Mouse (Mus musculus) liver, embryonic 11.5 days (tissue): ENCODE measurements around the gene Rab11fip5. TPM values are rescaled to one million over a fixed set of nuclear protein-coding genes. Genes with fewer than 3 reads are reported as not detected.

Experiments
- ATAC-seq: fragments of 200-750 bp; cut with Nextera tagmentation; replicated peaks from 2 replicates; pipeline ENCODE4 v1.8.0; 2017; ENCODE audit warnings: moderate number of reproducible peaks, mild to moderate bottlenecking, moderate TSS enrichment, moderate library complexity; ENCODE audit not compliant: low FRiP score
- DNase-seq: peaks from one replicate; pipeline ENCODE4 v3.0.0-alpha.2; 2017; ENCODE audit warnings: low spot score
- H3K27ac ChIP-seq: fragments of 300-500 bp; sonication (generic); 2 replicates; pipeline ENCODE4 v1.5.1; 2014; ENCODE audit warnings: mild to moderate bottlenecking, low read depth, low read length, control low read depth
- H3K27me3 ChIP-seq: fragments of 300-500 bp; sonication (generic); replicated peaks from 2 replicates; pipeline ENCODE4 v1.6.1; 2014; ENCODE audit warnings: low read length, mixed read lengths; ENCODE audit not compliant: control insufficient read depth, insufficient read depth
- H3K36me3 ChIP-seq: fragments of 300-500 bp; sonication (generic); 2 replicates; pipeline ENCODE4 v1.6.1; 2014; ENCODE audit warnings: mild to moderate bottlenecking, low read length, moderate library complexity, mixed read lengths; ENCODE audit not compliant: control insufficient read depth, insufficient read depth
- H3K4me1 ChIP-seq: fragments of 300-500 bp; sonication (generic); replicated peaks from 2 replicates; pipeline ENCODE4 v1.6.1; 2014; ENCODE audit warnings: low read length, mixed read lengths; ENCODE audit not compliant: control insufficient read depth, insufficient read depth
- H3K4me2 ChIP-seq: fragments of 300-500 bp; sonication (generic); 2 replicates; pipeline ENCODE4 v1.6.1; 2014; ENCODE audit warnings: mild to moderate bottlenecking, control low read depth, moderate library complexity
- H3K4me3 ChIP-seq: fragments of 300-500 bp; sonication (generic); 2 replicates; pipeline ENCODE4 v1.5.1; 2014; ENCODE audit warnings: low read depth, low read length, control low read depth
- H3K9ac ChIP-seq: fragments of 300-500 bp; sonication (generic); 2 replicates; pipeline ENCODE4 v1.6.1; 2014; ENCODE audit warnings: low read depth, low read length, control low read depth
- H3K9me3 ChIP-seq: fragments of 300-500 bp; sonication (generic); 2 replicates; pipeline ENCODE4 v1.6.1; 2016; ENCODE audit warnings: low read length, inconsistent platforms, mixed read lengths; ENCODE audit not compliant: control insufficient read depth
- WGBS: fragments of 180-500 bp; shearing (Covaris S2); extraction: QIAGEN DNeasy Blood & Tissue Kit; methylation state at CpG from one replicate; pipeline ENCODE4 v1.1.7; 2014; 5-methylcytosine and 5-hydroxymethylcytosine counted together
- polyA plus RNA-seq: library from polyadenylated mRNA; unstranded; fragments of >200 nt; fragmentation: Nextera tagmentation; extraction: Ambion mirVana; gene quantifications from 2 replicates; pipeline ENCODE4 v1.2.1, GENCODE M21; 2014

Rab11fip5 gene
- polyA plus RNA-seq, 1 experiment from 2014 or later = 1.0 TPM

DNA sequence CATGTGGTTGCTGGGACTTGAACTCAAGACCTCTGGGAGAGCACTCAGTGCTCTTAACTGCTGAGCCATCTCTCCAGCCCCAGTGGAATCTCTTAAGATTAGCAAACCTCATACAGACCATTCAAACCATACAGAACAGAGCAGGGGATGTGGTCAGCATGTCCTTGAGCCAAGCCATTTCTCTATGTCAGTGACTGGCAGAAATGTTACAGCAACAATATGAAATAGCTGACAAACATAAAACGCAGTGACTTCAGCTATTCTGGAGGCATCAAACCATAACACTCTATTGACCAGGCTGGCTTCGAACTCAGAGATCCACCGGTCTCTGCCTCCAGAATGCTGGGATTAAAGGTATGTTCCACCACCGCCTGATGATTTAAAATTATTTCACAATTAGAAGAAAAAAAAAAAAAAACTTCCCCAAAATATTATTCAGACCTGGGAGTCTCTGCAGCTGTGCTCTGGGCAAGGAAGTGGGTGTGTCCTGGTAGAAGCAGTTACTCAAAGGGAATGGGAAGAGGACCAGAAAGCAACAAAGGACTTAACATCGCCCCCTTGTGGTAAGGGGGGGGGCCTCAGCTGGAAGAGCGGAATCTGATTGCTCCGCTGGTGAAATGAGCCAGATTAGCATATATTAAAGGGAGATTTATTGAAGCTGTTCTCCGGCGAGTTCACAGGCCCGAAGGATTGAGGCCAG lies 5.9 kb upstream of the Rab11fip5 start:
- H3K27ac ChIP-seq = no peak overlapping the region
- 24% methylated on average over 10 of the region's 10 CpGs for WGBS
- peaks cover 37% of the 10 kb centered on the region for H3K4me1 ChIP-seq

DNA sequence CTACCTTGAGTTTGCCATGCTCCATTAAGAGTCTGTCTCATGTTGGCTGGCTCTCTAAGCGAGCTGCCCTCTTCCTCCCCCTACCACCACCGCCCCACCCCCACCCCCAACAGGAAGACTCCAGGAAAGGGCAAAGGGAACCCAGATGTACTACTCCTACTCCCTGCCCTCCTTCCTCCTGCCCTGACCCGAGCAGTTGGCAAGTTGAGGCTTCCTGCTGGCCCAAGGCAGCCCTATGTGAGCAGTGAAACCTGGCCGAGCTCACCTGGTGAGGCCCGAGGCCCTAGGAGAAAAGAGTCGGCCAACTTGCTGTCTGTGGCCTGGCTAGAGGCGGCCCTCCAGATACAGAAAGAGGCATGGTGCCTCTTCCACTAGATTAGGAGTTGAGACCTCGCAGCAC lies 4.2 kb upstream of the Rab11fip5 start:
- Histone ChIP-seq H3K36me3 (no peaks in the 10 kb centered on the region), H3K27me3 (no peaks in the 10 kb centered on the region), H3K4me2 (no peak overlapping the region), H3K9me3 (no peaks in the 10 kb centered on the region), H3K4me3 (no peak overlapping the region), H3K27ac (no peak overlapping the region), H3K4me1 (peaks cover 37% of the 10 kb centered on the region), H3K9ac (no peak overlapping the region)
- ATAC-seq = no peak
- WGBS = 39% methylated on average over 8 of the region's 8 CpGs
- no peak for DNase-seq

More for the DNA sequence above, 5.9 kb upstream of the Rab11fip5 start:
- DNase-seq (peak; percentile 67), ATAC-seq (peak; percentile 66)
- Histone ChIP-seq H3K9ac (no peak overlapping the region), H3K27me3 (no peaks in the 10 kb centered on the region), H3K9me3 (no peaks in the 10 kb centered on the region), H3K4me3 (peak overlapping the region; percentile 38), H3K4me2 (peak overlapping the region; percentile 74), H3K36me3 (no peaks in the 10 kb centered on the region)

DNA sequence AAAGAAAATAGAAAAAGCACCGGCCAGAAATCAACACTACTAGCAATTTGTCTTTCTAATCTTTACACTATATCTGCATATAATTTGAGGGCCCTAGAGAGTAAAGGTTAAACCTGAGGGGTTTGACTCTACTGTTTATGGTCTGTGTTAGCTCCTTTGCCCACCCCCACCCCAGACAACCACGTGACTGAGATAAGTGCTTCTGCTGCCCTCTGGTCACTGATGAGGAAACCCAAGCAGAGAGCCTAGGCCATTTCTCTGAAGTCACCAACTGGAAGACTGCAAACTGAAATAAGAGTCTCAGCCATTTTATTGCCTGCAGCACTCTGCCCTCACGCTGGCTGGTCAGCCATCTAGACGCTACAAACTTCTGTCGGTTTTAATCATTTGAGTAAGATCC lies 3.4 kb upstream of the Rab11fip5 start:
- no peak for DNase-seq
- WGBS = 41% methylated on average over 5 of the region's 5 CpGs
- no peaks in the 10 kb centered on the region for H3K9me3 ChIP-seq
- H3K4me3 ChIP-seq = no peak overlapping the region
- H3K36me3 ChIP-seq = no peaks in the 10 kb centered on the region
- no peak overlapping the region for H3K27ac ChIP-seq
- H3K27me3 ChIP-seq = no peaks in the 10 kb centered on the region
- H3K4me2 ChIP-seq = no peak overlapping the region; the same call in 1 of the 2 replicates
- no peak overlapping the region for H3K9ac ChIP-seq
- H3K4me1 ChIP-seq = peaks cover 37% of the 10 kb centered on the region
- no peak for ATAC-seq

DNA sequence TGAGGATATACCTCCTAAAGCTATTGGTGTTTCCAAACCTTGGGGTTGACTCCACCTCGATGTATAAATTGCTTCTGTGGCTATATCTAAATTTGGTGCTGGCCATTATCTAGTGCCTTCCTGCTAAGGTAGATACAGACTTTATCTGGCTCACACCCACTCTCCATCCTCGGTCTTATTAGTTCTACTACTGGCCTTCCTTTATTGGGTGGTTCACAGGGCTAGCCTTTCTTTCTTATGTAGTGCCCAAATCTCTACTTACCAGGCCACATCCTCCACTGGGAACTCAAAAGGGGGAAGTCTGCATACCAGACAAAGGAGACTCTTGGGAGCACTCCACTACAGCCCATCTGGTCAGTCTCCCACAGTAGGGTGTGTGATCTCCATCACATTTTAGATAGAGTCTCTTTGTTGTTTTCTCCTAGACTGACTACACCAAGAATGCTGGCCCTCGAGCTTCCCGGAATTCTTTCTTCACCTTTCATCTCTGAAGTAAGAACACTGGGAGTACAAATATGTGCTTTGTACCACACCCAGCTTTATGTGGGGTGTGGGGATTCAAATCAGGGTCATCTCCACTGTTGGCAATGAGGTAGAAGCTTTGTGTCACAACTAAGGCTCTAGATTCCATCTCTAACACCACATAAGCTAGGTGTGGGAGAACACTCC lies 2.8 kb upstream of the Rab11fip5 start:
- Histone ChIP-seq H3K4me3 (no peak overlapping the region), H3K4me1 (peaks cover 37% of the 10 kb centered on the region), H3K9me3 (no peaks in the 10 kb centered on the region), H3K36me3 (no peaks in the 10 kb centered on the region), H3K4me2 (0 out of 2 replicates have a peak overlapping the region, but pooled peaks have one; percentile 9), H3K27me3 (no peaks in the 10 kb centered on the region), H3K27ac (no peak overlapping the region), H3K9ac (no peak overlapping the region)
- WGBS = 52% methylated on average over 4 of the region's 4 CpGs
- no peak for ATAC-seq
- no peak for DNase-seq

DNA sequence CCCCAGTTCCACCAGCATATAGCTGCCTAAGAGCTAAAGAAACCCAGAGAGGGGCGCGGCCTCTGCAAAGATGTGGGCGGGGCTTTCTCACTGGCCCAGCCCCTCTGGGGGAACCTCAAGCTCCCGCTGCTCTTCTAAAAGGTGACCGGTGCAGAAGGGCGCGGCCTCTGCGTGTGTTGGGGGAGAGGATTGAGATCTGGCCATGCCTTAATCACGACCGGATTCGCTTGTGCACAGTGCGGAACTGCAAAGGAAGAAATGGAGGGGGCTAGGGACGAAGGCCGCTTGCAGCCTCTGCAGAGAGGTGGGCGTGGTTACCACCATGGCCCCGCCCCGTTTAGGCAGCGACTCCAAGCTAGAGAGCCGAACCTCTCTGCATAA lies 290 bp upstream of the Rab11fip5 start:
- H3K9ac ChIP-seq = peak overlapping the region; percentile 13; the same call in 1 of the 2 replicates
- peaks cover 2% of the 10 kb centered on the region; the same call in 1 of the 2 replicates for H3K27me3 ChIP-seq
- under 1% methylated on average over 19 of the region's 19 CpGs for WGBS
- H3K36me3 ChIP-seq = no peaks in the 10 kb centered on the region
- no peaks in the 10 kb centered on the region for H3K9me3 ChIP-seq
- H3K4me1 ChIP-seq = peaks cover 20% of the 10 kb centered on the region
- ATAC-seq (peak; percentile 96), DNase-seq (peak; percentile 98)
- no peak overlapping the region for H3K27ac ChIP-seq
- peak overlapping the region; percentile 68 for H3K4me3 ChIP-seq
- H3K4me2 ChIP-seq = peak overlapping the region; percentile 100

DNA sequence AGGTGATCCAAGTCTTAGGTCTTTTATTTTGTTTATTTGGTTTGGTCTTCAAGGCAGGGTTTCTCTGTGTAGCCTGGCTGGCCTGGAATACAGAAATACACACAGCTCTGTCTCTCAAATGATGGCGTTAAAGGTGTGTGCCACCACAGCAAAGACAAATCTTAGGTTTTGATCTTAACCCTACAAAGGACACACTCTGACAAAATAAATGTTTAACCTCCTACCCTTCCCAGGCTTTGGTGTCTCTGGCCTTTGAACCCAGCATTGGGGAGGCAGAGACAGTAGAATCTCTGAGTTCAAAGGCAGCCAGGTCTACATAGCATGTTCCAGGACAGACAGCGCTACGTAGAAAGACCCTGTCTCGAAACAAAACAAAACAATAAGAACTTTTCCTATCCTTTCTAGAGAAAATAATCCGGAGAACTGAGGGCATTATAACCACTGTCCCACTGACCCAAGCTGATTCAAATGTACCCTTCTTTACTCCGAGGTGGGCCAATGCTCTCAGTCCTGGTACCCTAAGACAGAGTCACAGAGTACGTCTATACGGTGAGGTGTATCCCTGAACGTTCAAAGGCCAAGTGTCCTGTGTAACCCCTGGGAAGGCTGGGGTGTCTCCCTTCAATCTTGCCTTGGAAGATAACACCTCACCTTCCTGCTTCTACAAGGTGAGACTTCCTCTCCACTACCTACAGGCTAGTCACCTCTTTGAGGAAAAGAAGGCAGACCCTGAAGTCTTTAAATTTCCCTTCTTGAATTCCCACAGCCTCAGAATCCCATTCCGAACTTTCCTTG lies 1.2 kb downstream of the Rab11fip5 start:
- WGBS = 83% methylated on average over 10 of the region's 10 CpGs
- peak overlapping the region; percentile 68 for H3K4me3 ChIP-seq
- H3K9ac ChIP-seq = no peak overlapping the region
- H3K4me1 ChIP-seq = peaks cover 16% of the 10 kb centered on the region
- H3K4me2 ChIP-seq = peak overlapping the region; percentile 100
- ATAC-seq = no peak
- no peak overlapping the region for H3K27ac ChIP-seq
- no peaks in the 10 kb centered on the region for H3K36me3 ChIP-seq
- no peaks in the 10 kb centered on the region for H3K9me3 ChIP-seq
- H3K27me3 ChIP-seq = peaks cover 2% of the 10 kb centered on the region; the same call in 1 of the 2 replicates
- no peak for DNase-seq

DNA sequence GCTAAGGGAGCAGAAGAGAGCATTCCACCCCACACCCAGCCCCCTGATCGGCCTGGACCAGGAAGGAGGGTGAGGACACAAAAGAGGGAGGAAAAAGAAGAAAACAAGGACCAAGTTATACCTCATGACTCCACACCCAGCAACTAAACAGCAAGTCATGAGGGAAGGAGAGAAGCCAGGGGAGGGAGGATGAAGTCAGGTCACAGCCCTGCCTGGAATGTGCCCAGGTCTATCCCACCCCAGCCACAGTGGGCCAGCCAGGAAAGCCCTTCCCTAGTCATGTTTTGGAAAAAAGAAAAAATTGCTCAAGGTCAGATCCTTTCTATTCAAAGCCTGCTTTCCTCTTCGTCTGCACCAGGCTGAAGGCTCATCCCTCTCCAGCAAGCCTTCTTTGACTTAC lies 1.9 kb downstream of the Rab11fip5 start:
- Histone ChIP-seq H3K27ac (no peak overlapping the region), H3K9ac (no peak overlapping the region), H3K4me3 (no peak overlapping the region)

DNA sequence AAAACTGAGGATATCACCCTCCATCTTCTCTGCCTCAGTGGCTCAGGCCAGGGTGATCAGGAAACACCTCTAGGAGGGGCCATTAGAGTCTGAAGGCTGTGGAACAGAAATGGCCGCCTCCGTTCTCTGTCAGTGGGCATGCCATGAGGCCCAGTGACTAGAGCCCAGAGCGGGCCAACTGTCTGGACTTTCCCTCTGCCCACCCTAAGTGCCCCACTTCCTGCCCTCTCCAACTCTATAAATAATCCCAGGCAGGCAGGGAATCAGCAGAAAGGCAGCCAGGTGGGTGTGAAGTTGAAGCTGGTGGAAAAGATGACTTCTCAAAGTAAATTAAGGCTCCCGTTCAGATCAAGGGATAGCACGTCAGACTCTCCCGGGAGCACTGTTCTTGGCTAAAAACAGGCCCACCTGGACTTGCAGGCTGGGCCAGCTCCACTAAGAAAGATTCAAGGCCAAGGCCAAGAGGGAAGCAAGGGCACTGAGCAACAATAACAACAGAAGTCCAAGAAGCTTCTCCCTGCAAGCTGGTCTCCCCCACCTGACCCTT lies 2.5 kb downstream of the Rab11fip5 start:
- peaks cover 4% of the 10 kb centered on the region; the same call in 1 of the 2 replicates for H3K4me1 ChIP-seq
- no peak overlapping the region for H3K9ac ChIP-seq

More for the DNA sequence above, 1.9 kb downstream of the Rab11fip5 start:
- ATAC-seq (no peak), DNase-seq (no peak)
- H3K27me3 ChIP-seq = peaks cover 2% of the 10 kb centered on the region; the same call in 1 of the 2 replicates
- no peaks in the 10 kb centered on the region for H3K36me3 ChIP-seq
- 76% methylated on average over 2 of the region's 2 CpGs for WGBS
- H3K9me3 ChIP-seq = no peaks in the 10 kb centered on the region
- peaks cover 10% of the 10 kb centered on the region for H3K4me1 ChIP-seq
- H3K4me2 ChIP-seq = no peak overlapping the region

More for the DNA sequence above, 2.5 kb downstream of the Rab11fip5 start:
- DNase-seq (no peak), ATAC-seq (no peak)
- Histone ChIP-seq H3K27ac (no peak overlapping the region), H3K4me2 (no peak overlapping the region), H3K9me3 (no peaks in the 10 kb centered on the region), H3K27me3 (peaks cover 2% of the 10 kb centered on the region; the same call in 1 of the 2 replicates), H3K4me3 (no peak overlapping the region), H3K36me3 (no peaks in the 10 kb centered on the region)
- WGBS = 82% methylated on average over 6 of the region's 6 CpGs
